Mouse (Mus musculus): ENCODE data around the gene Sdr42e1. TPM values are rescaled to one million over a fixed set of nuclear protein-coding genes. Genes with fewer than 3 reads are reported as not detected.

Sdr42e1 gene
- total and polyA plus RNA-seq, 3 experiments: 2.3 to 4.1 (median 3.1) TPM

DNA sequence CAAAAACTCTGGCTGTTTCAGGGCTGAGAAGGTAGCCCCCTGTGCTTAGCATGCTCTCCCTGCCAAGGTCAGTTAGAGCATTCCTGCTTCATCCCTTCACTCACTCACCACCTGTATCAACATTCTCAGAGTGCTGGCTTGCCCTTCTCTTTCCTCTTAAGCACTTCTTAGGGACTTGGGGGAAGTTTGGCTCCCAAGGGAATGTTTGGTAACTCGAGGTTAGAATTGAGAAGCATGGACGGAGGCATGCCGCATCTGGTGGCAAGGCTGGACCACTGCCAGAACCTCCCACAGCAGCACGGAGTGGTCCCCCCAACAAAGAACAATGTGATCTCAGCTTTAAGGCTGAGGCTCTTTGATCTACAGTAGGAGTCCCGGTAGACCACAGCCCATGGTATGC, 38.7 kb upstream of the Sdr42e1 start:
- Histone ChIP-seq H3K79me2 (replicated peaks; ENCODE audit: control insufficient read depth, extremely low read depth, insufficient read depth, poor library complexity, severe bottlenecking) (no peaks in the 10 kb centered on the region), H3K36me3 (replicated peaks in 1 of 2; ENCODE audit: control insufficient read depth in 1 of 2, insufficient read depth in 1 of 2, low read length in 1 of 2) (no peaks in the 10 kb centered on the region), H3K9ac (ENCODE audit: insufficient read depth, low read depth) (no peak overlapping the region), H3K4me2 (ENCODE audit: insufficient read depth, low read depth, poor library complexity, severe bottlenecking) (no peak overlapping the region), H3K9me3 (replicated peaks; ENCODE audit: low read length) (peaks cover 25% of the 10 kb centered on the region), H3K4me3 (replicated peaks in 1 of 3; ENCODE audit: low read depth in 2 of 3, low read length in 2 of 3, poor library complexity in 1 of 3) (no peak overlapping the region), H3K27ac (ENCODE audit: insufficient read depth, low read depth) (no peak overlapping the region), H3K27me3 (replicated peaks) (peaks cover 5% of the 10 kb centered on the region), H3K4me1 (ENCODE audit: control insufficient read depth in 1 of 2, insufficient read depth in 2 of 2) (peaks cover 0 to 7% of the 10 kb centered on the region in 2 experiments; a peak in 2 of 4 replicates)
- dilution Hi-C loops (cut with MboI; ENCODE audit: extremely low pct_ligation_motif_present, extremely low pct_unique_long_range_greater_than_20kb, low sequenced_read_pairs): no loop called here
- TF ChIP-seq NRF1 (IDR thresholded peaks at IDR 0.05; ENCODE audit: low read depth, low read length) (no peak), ELF1 (IDR thresholded peaks at IDR 0.05; ENCODE audit: low read depth, low read length) (no peak), ZMIZ1 (IDR thresholded peaks at IDR 0.05; ENCODE audit: low read depth, low read length) (no peak), MEF2A (IDR thresholded peaks at IDR 0.05; ENCODE audit: borderline replicate concordance, low read depth, low read length) (no peak), JUND (conservative IDR thresholded peaks at IDR 0.05; ENCODE audit: low read depth, low read length) (no peak), USF2 (conservative IDR thresholded peaks at IDR 0.05; ENCODE audit: low read depth, low read length) (no peak), MAFK (IDR thresholded peaks at IDR 0.05; ENCODE audit: insufficient replicate concordance, low read length) (no peak), POLR2A (IDR thresholded peaks at IDR 0.05; ENCODE audit: low read depth, low read length) (no peak), SIN3A (IDR thresholded peaks at IDR 0.05; ENCODE audit: low read length) (no peak), RAD21 (IDR thresholded peaks at IDR 0.05; ENCODE audit: low read depth, low read length) (no peak), JUN (IDR thresholded peaks at IDR 0.05; ENCODE audit: insufficient read depth, low read depth, low read length) (no peak), ETS1 (conservative IDR thresholded peaks at IDR 0.05; ENCODE audit: low read depth, low read length) (no peak), UBTF (IDR thresholded peaks at IDR 0.05; ENCODE audit: low read depth, low read length) (no peak), MAX (IDR thresholded peaks at IDR 0.05; ENCODE audit: low read length) (no peak), KAT2A (IDR thresholded peaks at IDR 0.05; ENCODE audit: insufficient replicate concordance, low read length) (no peak), ZC3H11A (IDR thresholded peaks at IDR 0.05; ENCODE audit: low read depth, low read length) (no peak), SMC3 (IDR thresholded peaks at IDR 0.05; ENCODE audit: low read depth, low read length) (no peak)
- DNase-seq (ENCODE audit: extremely low read depth): no peak
- in situ Hi-C loops (cut with MboI; ENCODE audit: low pct_ligation_motif_present, low pct_unique_long_range_greater_than_20kb, low sequenced_read_pairs): no loop called here

DNA sequence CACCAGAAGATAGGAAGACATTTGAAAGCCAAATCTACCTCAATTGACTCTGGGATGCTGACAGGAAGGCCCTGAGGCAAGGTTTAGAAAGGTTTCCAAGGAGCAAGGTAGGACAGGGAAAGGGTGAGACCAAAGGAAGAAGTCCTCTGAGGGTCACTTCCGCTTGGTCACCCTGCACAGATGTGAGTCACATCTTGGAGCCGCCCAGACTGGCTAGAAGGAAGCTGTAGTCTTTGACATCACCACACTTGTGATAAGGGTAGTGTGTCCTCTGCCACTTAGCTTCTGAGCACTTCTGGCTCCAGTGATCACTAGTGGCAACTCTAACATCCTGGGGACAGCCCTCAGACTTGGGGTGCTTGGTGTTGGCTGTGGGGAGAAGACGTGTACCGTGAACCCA, 32.7 kb upstream of the Sdr42e1 start:
- H3K9me3 ChIP-seq (replicated peaks; ENCODE audit: low read length): no peaks in the 10 kb centered on the region
- in situ Hi-C loops (cut with MboI; ENCODE audit: low pct_ligation_motif_present, low pct_unique_long_range_greater_than_20kb, low sequenced_read_pairs): no loop called here
- no peaks in the 10 kb centered on the region for H3K79me2 ChIP-seq (replicated peaks; ENCODE audit: control insufficient read depth, extremely low read depth, insufficient read depth, poor library complexity, severe bottlenecking)
- no peak overlapping the region for H3K9ac ChIP-seq (ENCODE audit: insufficient read depth, low read depth)
- H3K27ac ChIP-seq (ENCODE audit: insufficient read depth, low read depth): no peak overlapping the region
- no peak for TF ChIP-seq ELF1 (IDR thresholded peaks at IDR 0.05; ENCODE audit: low read depth, low read length)
- no peak for TF ChIP-seq MYC (IDR thresholded peaks at IDR 0.05; ENCODE audit: low read depth, low read length)
- no peak for TF ChIP-seq TCF12 (IDR thresholded peaks at IDR 0.05; ENCODE audit: low read depth, low read length)
- TF ChIP-seq MEF2A (IDR thresholded peaks at IDR 0.05; ENCODE audit: borderline replicate concordance, low read depth, low read length): no peak
- TF ChIP-seq RAD21 (IDR thresholded peaks at IDR 0.05; ENCODE audit: low read depth, low read length): no peak
- TF ChIP-seq GABPA (IDR thresholded peaks at IDR 0.05; ENCODE audit: insufficient replicate concordance, low read depth, low read length): no peak
- TF ChIP-seq PAX5 (IDR thresholded peaks at IDR 0.05; ENCODE audit: low read length): no peak
- TF ChIP-seq NELFE (IDR thresholded peaks at IDR 0.05; ENCODE audit: low read depth, low read length): no peak
- no peak for TF ChIP-seq MAZ (IDR thresholded peaks at IDR 0.05; ENCODE audit: low read depth, low read length)
- TF ChIP-seq IRF4 (IDR thresholded peaks at IDR 0.05; ENCODE audit: low read depth, low read length): no peak
- TF ChIP-seq ZMIZ1 (IDR thresholded peaks at IDR 0.05; ENCODE audit: low read depth, low read length): no peak
- no peak for TF ChIP-seq MXI1 (IDR thresholded peaks at IDR 0.05; ENCODE audit: low read depth, low read length)
- TF ChIP-seq HCFC1 (IDR thresholded peaks at IDR 0.05; ENCODE audit: low read depth, low read length): no peak
- no peak overlapping the region for H3K4me3 ChIP-seq (replicated peaks in 1 of 3; ENCODE audit: low read depth in 2 of 3, low read length in 2 of 3, poor library complexity in 1 of 3)
- dilution Hi-C loops (cut with MboI; ENCODE audit: extremely low pct_ligation_motif_present, extremely low pct_unique_long_range_greater_than_20kb, low sequenced_read_pairs): no loop called here
- peaks cover 3 to 18% of the 10 kb centered on the region in 2 experiments; a peak in 3 of 4 replicates for H3K4me1 ChIP-seq (ENCODE audit: control insufficient read depth in 1 of 2, insufficient read depth in 2 of 2)
- H3K27me3 ChIP-seq (replicated peaks): no peaks in the 10 kb centered on the region
- no peak for DNase-seq (ENCODE audit: extremely low read depth)
- H3K36me3 ChIP-seq (replicated peaks in 1 of 2; ENCODE audit: control insufficient read depth in 1 of 2, insufficient read depth in 1 of 2, low read length in 1 of 2): no peaks in the 10 kb centered on the region
- H3K4me2 ChIP-seq (ENCODE audit: insufficient read depth, low read depth, poor library complexity, severe bottlenecking): no peak overlapping the region

Data from CH12.LX (cell line).